Mouse (Mus musculus) induced T-regulatory cell, adult 2 months (primary cell): Measurements from ENCODE around the gene Gpr158.

Experiments
- DNase-seq: peaks from one replicate; pipeline ENCODE4 v3.0.0-alpha.2; 2012; ENCODE audit warnings: low read depth

Gpr158 gene

DNA sequence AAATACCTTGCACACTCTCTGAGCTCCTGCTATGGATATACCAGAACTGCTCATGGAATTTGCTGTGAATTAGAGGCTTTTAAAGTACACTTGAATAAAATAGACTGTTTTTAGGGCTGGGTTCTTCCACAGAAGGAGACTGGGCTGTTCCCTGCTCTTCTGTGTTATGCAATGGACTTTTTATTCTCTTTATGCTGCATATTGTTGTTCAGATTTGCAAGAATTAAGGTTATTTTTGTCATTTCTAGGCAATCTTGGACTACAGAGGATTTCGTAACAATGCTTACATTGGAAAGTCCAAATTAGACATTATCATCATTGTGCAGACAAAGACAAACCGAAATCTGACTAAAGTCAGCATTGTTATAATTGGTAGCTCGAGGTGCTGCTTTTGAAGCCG, 298.4 kb downstream of the Gpr158 start:
- no peak for DNase-seq

DNA sequence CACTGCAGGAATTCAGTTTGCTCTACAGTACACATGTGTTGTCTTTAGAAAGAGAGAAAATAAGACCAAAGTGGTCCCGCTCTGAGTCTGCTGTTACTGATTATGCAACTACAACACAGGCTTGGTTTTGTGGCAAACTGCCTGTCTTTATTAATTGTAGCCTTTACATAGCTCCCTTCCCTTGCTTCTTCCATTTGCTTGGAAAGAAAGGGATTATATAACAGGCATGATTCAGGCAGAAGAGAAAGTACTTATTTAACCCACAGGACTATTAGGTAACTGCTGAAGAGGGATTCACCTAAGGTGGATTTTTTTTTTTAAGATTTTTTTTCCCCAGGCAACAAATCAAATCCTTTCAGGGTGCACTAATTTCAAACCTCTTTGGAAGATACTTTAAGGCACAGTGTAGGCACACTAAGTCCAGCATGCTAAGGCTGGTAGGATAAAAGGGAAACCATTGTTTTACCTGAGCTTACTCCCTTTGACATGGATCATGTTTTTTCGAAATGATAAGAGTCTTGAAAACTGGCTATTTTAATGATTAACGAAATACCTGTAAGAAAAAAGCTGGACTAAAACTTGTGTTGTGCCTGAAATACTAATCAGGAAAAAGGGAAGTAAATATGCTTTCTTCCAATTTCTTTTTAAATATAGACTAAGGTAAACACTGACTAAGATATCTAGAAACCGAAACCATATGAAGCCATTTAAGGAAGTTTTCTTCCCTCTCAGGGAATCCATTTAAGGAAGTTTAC, 308.9 kb downstream of the Gpr158 start:
- DNase-seq: no peak

DNA sequence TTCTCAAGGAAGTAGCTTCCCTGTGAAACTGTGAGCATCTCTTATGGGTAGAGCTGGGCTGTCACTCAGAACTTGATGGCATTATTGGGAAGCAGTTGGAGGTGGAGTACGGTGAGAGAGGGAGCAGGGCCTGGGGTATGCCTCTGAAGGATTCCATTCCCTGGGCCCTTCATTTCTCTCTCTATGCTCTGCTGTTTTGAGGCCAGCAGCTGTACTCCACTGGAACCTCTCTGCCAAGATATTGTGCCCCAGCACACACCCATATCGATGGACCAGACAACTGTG, 309.4 kb downstream of the Gpr158 start:
- DNase-seq: no peak

DNA sequence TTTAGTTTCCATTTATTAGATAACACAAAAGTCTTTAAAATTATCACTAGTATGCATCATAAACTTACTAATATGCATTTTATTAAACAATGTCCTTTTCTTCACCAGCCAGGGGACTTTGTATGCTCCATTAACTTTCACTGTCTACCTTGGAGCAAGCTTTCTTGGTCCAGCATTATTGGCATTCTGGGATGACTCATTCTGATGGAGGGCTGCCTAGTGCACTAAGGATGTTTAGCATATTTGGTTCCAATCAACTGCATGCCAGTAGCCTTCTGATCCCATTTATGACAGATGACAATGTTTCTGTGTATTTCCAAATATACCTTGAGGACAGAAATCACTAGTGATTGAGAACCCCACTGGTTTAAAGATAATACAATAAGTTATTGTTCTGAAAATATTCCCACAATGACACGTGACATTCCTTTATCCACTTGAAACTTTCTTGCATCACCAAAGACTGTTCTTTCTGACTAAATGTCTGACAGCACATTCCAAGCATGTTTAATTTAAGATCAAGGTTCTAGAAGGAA, 313.5 kb downstream of the Gpr158 start:
- DNase-seq: no peak

DNA sequence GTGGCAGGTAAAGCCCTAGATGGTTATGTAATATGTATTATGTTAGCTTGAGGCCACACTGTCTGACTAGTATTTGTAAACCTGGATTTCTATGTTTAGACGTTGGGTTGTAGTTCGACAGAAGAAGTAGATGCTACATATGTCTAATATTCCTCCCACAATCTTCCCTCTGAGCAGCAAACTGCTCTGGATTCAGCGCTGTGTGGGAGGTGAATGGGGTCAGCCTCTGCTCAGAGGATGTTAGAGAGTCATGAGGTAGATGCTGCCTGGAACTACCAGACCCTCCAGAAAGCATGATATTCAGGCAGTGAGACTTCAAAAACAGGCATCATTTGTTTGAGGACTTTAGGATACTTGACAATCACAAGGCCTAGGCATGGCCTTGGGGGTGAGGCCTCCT, 317.4 kb downstream of the Gpr158 start:
- no peak for DNase-seq

DNA sequence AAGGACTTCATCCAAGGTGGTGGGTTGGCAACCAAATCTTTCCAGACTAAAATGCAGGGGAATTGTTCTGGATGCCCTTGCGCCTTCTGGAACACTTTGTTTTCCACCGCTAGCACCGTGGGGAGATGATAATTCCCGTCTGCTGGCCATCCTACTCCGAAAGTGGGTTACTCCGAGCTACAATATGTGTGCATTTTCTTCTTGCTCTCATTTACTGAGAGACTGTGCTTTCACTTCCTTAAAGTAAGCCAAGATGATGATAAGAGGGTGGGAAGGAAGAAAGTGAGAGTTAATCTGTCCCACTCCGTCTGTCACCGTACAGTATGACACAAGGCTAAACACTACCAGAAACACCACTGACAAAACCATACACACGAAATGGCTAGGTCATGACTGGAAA, 325.8 kb downstream of the Gpr158 start:
- DNase-seq: no peak

DNA sequence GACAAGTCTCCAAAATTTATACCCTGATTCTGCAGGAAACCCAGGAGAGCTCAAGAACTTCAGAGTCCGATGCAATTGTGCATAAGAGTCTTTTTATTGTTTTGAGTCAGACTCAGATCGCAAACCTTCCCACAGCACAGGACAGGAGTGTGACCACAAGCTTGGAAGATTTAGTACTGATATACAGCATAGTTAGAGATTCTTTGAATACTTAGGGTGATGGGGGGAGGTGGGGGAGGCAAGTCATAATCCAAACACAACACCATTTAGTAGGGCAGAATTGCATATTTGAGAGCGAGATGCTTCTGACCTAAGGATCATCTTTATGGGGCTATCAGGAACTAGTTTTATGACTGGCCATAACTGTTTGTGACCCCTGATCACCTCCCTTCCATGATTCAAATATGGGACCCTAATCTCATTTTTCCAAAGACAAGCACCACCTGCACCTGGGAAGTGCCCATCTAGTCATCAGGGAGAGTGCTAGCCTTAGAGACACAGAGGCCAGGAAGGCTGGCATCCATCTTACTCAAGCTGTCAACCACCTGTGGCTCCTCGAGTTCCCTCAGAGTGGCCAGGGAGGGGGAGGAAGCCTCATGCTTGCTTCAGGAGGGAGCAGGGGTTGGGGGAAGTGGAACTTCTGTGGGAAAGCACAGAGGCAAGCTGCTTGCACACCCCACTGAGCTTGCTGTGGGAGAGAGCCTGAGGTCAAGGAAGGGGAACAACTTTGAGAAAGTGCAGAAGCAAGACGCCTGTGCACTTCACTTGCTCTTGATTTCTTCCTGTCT, 326.7 kb downstream of the Gpr158 start:
- no peak for DNase-seq

DNA sequence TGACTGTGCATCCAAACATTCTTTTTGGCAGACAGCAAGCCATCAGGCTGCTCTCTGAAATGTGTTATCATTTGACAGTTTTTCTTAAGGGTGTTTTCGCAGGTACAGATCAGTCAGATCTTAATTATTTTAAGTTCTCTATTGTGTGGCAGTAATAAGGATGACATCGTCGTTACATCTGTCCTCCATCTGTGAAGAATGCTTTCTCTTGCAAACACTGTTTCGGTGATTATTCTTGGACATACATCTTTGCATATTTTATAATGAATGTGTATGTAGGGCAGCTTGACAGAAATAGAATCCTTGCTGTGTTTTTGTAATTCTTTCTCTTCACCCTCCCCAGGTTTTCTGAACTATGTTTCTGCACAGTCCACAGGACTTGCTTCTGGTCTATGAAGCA, 360.7 kb downstream of the Gpr158 start:
- no peak for DNase-seq

DNA sequence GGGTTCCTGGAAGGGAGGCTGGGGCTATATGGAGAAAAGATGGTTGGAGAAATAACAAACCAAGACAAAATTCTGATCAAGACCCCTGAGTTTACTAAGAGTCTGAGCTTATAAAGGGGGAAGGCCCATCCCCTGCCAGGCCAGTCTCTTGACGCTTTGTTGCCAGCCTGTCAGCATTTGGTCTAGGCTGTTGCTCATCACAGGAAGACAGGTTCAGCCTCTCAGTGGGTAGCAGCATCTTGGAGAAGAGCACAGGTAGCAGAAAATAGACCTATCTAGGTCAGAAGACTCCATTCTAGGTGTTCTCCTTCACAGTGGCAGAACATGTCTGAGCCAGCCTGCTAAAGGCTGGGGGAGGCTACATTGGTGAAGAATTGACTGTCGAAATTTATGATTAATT, 416.4 kb downstream of the Gpr158 start:
- DNase-seq: no peak

DNA sequence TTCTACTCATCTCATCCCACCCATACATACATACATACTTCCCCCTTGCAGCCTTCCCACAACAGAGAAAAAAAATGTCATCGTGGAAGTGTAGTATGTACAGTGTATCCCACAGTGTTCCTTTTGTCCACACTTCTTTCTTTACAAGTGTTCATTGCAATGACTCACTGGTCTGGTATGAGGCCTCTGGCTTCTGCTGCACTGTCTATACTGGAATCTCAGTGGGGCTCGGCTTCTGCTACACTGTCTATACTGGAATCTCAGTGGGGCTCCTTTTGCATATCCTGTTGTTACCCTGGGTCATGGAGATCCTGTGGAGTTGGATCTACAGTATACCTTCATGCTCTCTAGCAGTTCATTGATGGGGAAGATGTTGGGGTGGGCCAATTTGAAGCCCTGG, 425.8 kb downstream of the Gpr158 start:
- no peak for DNase-seq

DNA sequence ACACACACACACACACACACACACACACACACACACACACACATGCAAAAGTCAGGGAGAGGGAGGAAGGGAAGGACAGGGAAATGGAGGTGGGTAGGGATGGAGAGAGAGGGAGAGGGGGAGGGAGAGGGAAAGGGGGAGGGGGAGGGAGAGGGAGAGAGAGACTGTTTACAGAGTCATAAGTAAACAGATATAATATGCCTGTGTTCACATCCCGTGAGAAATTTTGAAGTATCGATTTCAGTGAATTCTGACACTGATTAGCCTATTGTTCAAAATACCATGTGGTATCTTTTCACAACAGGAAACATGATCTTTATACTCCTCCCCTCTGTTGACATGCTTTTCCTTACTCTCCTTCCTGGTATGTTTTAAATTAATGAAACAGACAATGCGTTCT, 432.3 kb downstream of the Gpr158 start:
- no peak for DNase-seq

DNA sequence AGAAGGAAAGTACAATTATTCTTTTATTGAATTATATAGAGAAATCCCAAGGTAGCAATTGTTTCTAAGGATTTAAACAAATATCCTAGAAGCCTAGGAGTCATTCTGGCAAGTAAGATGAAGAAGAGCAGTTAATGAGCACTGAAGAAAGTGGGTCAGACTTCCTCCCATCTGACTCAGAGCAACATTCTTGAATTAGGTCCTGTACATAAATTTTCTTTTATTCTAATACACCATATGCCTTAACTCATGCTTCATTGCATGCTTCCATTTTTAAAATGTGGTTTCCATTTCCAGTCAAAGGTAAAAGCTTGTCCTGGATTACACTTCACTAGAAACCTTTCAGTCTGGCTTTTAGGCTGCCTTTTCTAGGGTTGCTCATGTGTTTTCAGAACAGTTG, 432.7 kb downstream of the Gpr158 start:
- DNase-seq: no peak

DNA sequence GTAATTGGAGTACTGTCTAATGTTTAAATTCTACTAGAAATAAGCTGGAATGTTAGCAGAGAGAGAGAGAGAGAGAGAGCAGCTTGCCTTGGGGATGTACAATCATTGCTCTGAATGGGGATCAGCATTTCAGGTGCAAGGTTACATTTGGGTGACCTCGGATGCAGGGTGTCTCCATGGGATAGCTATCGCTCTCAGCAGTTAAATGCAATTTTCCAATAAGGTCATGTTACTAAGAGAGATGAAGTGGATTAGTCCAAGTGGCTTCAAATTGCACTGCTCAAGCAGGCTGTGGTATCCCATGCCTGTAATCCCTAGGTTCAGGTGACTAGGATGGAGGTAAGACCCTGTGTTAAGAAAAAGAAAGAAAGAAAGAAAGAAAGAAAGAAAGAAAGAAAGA, 441.2 kb downstream of the Gpr158 start:
- no peak for DNase-seq

DNA sequence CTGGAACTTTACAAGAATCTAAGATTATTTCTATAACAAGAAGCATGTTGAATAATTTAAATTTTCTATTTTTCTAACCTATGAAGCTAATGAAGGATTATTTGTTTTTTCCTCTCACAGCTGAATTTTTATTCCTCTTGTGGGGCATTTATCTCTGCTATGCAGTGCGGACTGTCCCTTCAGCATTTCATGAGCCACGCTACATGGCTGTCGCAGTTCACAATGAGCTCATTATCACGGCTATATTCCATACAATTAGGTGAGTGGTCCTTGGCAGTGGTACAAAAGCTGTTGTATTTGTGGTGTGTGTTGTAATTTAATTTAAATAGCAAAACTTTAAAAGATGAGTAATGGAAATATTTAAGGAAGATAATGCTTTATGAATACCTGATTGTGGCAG, 443.1 kb downstream of the Gpr158 start:
- DNase-seq: no peak

DNA sequence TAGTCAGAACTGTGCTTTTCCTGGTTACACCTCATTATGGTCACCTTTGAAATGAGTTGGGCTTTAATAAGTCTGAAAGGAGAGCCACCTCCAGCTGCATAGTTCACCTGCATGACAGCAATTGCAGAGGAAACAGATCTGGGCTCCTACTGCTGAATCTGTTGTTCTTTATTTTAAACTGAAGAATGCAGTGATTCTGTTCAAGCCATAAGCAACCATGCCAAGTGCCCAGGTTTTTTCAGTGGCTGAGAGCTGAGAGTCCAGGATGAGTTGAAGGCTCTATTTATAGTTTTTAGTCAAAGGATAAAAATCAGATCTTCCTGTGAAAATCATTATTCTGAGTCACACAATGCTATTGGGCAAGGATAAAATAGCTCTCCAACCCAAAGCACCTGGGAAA, 496.7 kb downstream of the Gpr158 start:
- no peak for DNase-seq
